In the genomic region with DNA sequence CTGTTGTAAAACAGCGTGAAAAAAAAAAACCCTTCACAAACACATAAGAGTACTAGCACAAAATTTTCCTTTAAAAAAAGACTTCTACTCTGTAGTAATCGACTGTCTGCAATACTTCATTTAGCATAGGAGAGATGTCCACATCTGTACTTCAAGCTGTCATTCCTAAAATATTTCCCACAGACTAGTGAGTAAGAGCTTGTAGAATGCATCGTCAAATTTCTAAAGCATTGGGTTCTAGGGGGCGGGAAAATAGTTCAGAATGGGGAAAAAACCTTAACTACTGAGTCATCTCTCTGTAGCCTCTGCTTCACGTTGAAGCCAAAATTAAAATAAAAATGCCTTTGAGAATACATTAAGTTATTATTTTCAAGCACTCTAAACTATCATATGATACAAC, we compare ENCODE assay signal across 19 mouse cellular contexts.
"Had no signal": no experiment of that assay in that cellular context is flagged by ENCODE, and none has a peak within 500 bp of the region (broad histone marks: within the 10 kb centered on the region; RNA-seq: fewer than 3 reads in every experiment).

No protein-coding gene starts in this region.

- ATAC-seq: liver, postnatal 0 days; lung, postnatal 0 days; midbrain, embryonic 13.5 days had no signal

- H3K9ac ChIP-seq: kidney, embryonic 15.5 days; limb, embryonic 15.5 days; liver, embryonic 14.5 days; liver, postnatal 0 days; lung, embryonic 14.5 days; midbrain, embryonic 13.5 days had no signal

- H3K4me3 ChIP-seq: kidney, embryonic 15.5 days; limb, embryonic 15.5 days; megakaryocyte, embryonic 14.5 days; midbrain, embryonic 10.5 days; midbrain, embryonic 13.5 days had no signal

- DNase-seq: kidney, adult 8-10 months; kidney, postnatal 14 days; kidney, postnatal 4 days; liver, postnatal 0 days; lung, embryonic 14.5 days; right cerebral cortex, adult 18-20 months; right cerebral cortex, postnatal 14 days; right cerebral cortex, postnatal 4 days; thymus, postnatal 25 days had no signal

- H3K9me3 ChIP-seq: kidney, embryonic 15.5 days; limb, embryonic 15.5 days; megakaryocyte, embryonic 14.5 days; midbrain, embryonic 10.5 days; midbrain, embryonic 13.5 days had no signal

- H3K4me1 ChIP-seq: kidney, embryonic 15.5 days; limb, embryonic 15.5 days; megakaryocyte, embryonic 14.5 days; midbrain, embryonic 10.5 days; midbrain, embryonic 13.5 days had no signal

- H3K27me3 ChIP-seq: kidney, embryonic 15.5 days; limb, embryonic 15.5 days; megakaryocyte, embryonic 14.5 days; midbrain, embryonic 13.5 days had no signal

- H3K36me3 ChIP-seq: kidney, embryonic 15.5 days; limb, embryonic 15.5 days; midbrain, embryonic 10.5 days; midbrain, embryonic 13.5 days had no signal

- H3K27ac ChIP-seq: kidney, embryonic 15.5 days; limb, embryonic 15.5 days; liver, embryonic 14.5 days; macrophage; midbrain, embryonic 10.5 days; midbrain, embryonic 13.5 days; stomach, postnatal 0 days had no signal

- H3K4me2 ChIP-seq: kidney, embryonic 15.5 days; limb, embryonic 15.5 days; liver, embryonic 11.5 days; lung, embryonic 14.5 days; midbrain, embryonic 13.5 days had no signal
